Mouse (Mus musculus) heart, postnatal 0 days (tissue): ENCODE results near the gene C1qtnf4.

Experiments used
- CTCF ChIP-seq: IDR thresholded peaks from 2 replicates; pipeline ENCODE4 v1.5.1; 2016; ENCODE audit warnings: antibody characterized with exemption, control low read depth, low read depth
- EP300 ChIP-seq: IDR thresholded peaks from 2 replicates; pipeline ENCODE4 v1.6.1; 2016; ENCODE audit warnings: antibody characterized with exemption, low read depth

GRCm38 (mm10) chr2:90871180-90871961 lies 14.3 kb upstream of the C1qtnf4 start:
- no peak for TF ChIP-seq CTCF
- TF ChIP-seq EP300: no peak
